Mouse (Mus musculus): ENCODE measurements around the gene Xcr1. TPM values are rescaled to one million over a fixed set of nuclear protein-coding genes. Genes with fewer than 3 reads are reported as not detected.

The Xcr1 gene
- total RNA-seq, 2 experiments from 2014 or later, result not detected

- H3K4me3 ChIP-seq, result no peak overlapping the region
- no peak overlapping the region for H3K27ac ChIP-seq
Measured at GRCm38 (mm10) chr9:123846490-123846889, 15.3 kb downstream of the Xcr1 start.

GRCm38 (mm10) chr9:123845120-123845519 lies 16.7 kb downstream of the Xcr1 start:
- no peak for DNase-seq (ENCODE audit: low spot score in 2 of 2)
- Histone ChIP-seq H3K27ac (peak overlapping the region; percentile 12), H3K4me3 (no peak overlapping the region)
- peak; percentile 53 for TF ChIP-seq CTCF (conservative IDR thresholded peaks at IDR 0.05)

More at GRCm38 (mm10) chr9:123846490-123846889, 15.3 kb downstream of the Xcr1 start:
- no peak for TF ChIP-seq CTCF (conservative IDR thresholded peaks at IDR 0.05)
- DNase-seq (ENCODE audit: low spot score in 2 of 2), result no peak

- Histone ChIP-seq H3K27ac (no peak overlapping the region), H3K4me3 (no peak overlapping the region)
- TF ChIP-seq CTCF (conservative IDR thresholded peaks at IDR 0.05), result no peak
- DNase-seq (ENCODE audit: low spot score in 2 of 2), result no peak
Measured at GRCm38 (mm10) chr9:123844468-123844867, 17.4 kb downstream of the Xcr1 start.

- DNase-seq (ENCODE audit: low spot score in 2 of 2), result no peak
- no peak overlapping the region for H3K4me3 ChIP-seq
- no peak for TF ChIP-seq CTCF (conservative IDR thresholded peaks at IDR 0.05)
- no peak overlapping the region for H3K27ac ChIP-seq
Measured at GRCm38 (mm10) chr9:123840243-123840642, 21.6 kb downstream of the Xcr1 start.

GRCm38 (mm10) chr9:123835851-123836250 lies 26.0 kb downstream of the Xcr1 start:
- DNase-seq (ENCODE audit: low spot score in 2 of 2), result no peak
- TF ChIP-seq CTCF (conservative IDR thresholded peaks at IDR 0.05), result no peak
- H3K4me3 ChIP-seq, result no peak overlapping the region
- no peak overlapping the region for H3K27ac ChIP-seq

- Histone ChIP-seq H3K27ac (no peak overlapping the region), H3K4me3 (no peak overlapping the region)
- DNase-seq (ENCODE audit: low spot score in 2 of 2), result no peak
- no peak for TF ChIP-seq CTCF (conservative IDR thresholded peaks at IDR 0.05)
Measured at GRCm38 (mm10) chr9:123828916-123829315, 32.9 kb downstream of the Xcr1 start.

GRCm38 (mm10) chr9:123826631-123827030 lies 35.2 kb downstream of the Xcr1 start:
- no peak overlapping the region for H3K27ac ChIP-seq
- TF ChIP-seq CTCF (conservative IDR thresholded peaks at IDR 0.05), result no peak
- DNase-seq (ENCODE audit: low spot score in 2 of 2), result no peak
- H3K4me3 ChIP-seq, result no peak overlapping the region

- no peak for TF ChIP-seq CTCF (conservative IDR thresholded peaks at IDR 0.05)
- no peak overlapping the region for H3K4me3 ChIP-seq
- no peak overlapping the region for H3K27ac ChIP-seq
- no peak for DNase-seq (ENCODE audit: low spot score in 2 of 2)
Measured at GRCm38 (mm10) chr9:123818601-123819000, 43.2 kb downstream of the Xcr1 start.

- no peak for DNase-seq (ENCODE audit: low spot score in 2 of 2)
- Histone ChIP-seq H3K4me3 (no peak overlapping the region), H3K27ac (no peak overlapping the region)
- no peak for TF ChIP-seq CTCF (conservative IDR thresholded peaks at IDR 0.05)
Measured at GRCm38 (mm10) chr9:123815996-123816395, 45.8 kb downstream of the Xcr1 start.

- Histone ChIP-seq H3K4me3 (no peak overlapping the region), H3K27ac (no peak overlapping the region)
- no peak for DNase-seq (ENCODE audit: low spot score in 2 of 2)
- TF ChIP-seq CTCF (conservative IDR thresholded peaks at IDR 0.05), result no peak
Measured at GRCm38 (mm10) chr9:123815444-123815843, 46.4 kb downstream of the Xcr1 start.

GRCm38 (mm10) chr9:123814821-123815220 lies 47.0 kb downstream of the Xcr1 start:
- no peak for DNase-seq (ENCODE audit: low spot score in 2 of 2)
- Histone ChIP-seq H3K4me3 (no peak overlapping the region), H3K27ac (no peak overlapping the region)
- no peak for TF ChIP-seq CTCF (conservative IDR thresholded peaks at IDR 0.05)

- DNase-seq (ENCODE audit: low spot score in 2 of 2), result no peak
- H3K27ac ChIP-seq, result no peak overlapping the region
- no peak for TF ChIP-seq CTCF (conservative IDR thresholded peaks at IDR 0.05)
- H3K4me3 ChIP-seq, result no peak overlapping the region
Measured at GRCm38 (mm10) chr9:123814326-123814725, 47.5 kb downstream of the Xcr1 start.

- Histone ChIP-seq H3K27ac (no peak overlapping the region), H3K4me3 (no peak overlapping the region)
- TF ChIP-seq CTCF (conservative IDR thresholded peaks at IDR 0.05), result no peak
- DNase-seq (ENCODE audit: low spot score in 2 of 2), result no peak
Measured at GRCm38 (mm10) chr9:123811831-123812230, 50.0 kb downstream of the Xcr1 start.

- H3K4me3 ChIP-seq, result no peak overlapping the region
- no peak for DNase-seq (ENCODE audit: low spot score in 2 of 2)
- no peak overlapping the region for H3K27ac ChIP-seq
- TF ChIP-seq CTCF (conservative IDR thresholded peaks at IDR 0.05), result no peak
Measured at GRCm38 (mm10) chr9:123808583-123808982, 53.2 kb downstream of the Xcr1 start.

- Histone ChIP-seq H3K4me3 (no peak within 1 kb of the TSS), H3K27ac (no peak within 1 kb of the TSS)
- no peak for TF ChIP-seq CTCF (conservative IDR thresholded peaks at IDR 0.05)
- no peak for DNase-seq (ENCODE audit: low spot score in 2 of 2)
Measured at GRCm38 (mm10) chr9:123806267-123806666, 55.6 kb downstream of the Xcr1 start, which contains the start of gene Cxcr6. Gene Cxcr6, plus strand, starts transcription at chr9:123806475.

All from layer of hippocampus, adult 2 months (tissue).